Mouse (Mus musculus) CH12F3 (cell line): ENCODE data around the gene Fam49a.

Experiments used
- in situ Hi-C: fragments of 300-500 bp; cut with MboI; formaldehyde crosslinking; loops from 2 replicates; pipeline ENCODE4 v1.14.3; 2020; ENCODE audit warnings: low sequenced_read_pairs

The Fam49a gene

DNA sequence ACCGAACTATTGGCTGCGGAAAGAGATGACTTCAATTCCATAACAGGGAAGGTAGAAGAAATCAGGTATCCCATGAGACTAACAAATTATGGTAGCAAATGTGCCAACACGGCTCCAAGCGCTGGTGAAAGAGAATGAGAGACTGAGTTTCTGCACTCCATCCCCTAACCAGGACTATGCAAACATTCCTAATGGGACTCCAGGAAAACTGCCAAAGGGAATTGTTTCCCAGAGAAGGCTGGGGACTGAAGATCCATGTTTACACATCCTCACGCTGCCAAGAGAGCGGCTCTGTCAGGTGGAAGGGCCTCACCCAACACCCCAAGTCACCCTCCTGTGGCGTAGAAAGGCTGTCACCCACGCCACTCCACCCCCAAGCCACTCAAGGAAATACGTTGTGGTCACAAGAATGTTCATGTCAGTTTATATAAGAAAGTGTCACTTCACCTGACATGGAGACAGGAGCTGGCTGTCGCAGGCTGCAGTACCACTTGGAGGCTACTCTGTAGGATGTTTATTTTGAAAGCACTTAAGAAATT lies 92.2 kb downstream of the Fam49a start:
- in situ Hi-C loops, result no loop called here

DNA sequence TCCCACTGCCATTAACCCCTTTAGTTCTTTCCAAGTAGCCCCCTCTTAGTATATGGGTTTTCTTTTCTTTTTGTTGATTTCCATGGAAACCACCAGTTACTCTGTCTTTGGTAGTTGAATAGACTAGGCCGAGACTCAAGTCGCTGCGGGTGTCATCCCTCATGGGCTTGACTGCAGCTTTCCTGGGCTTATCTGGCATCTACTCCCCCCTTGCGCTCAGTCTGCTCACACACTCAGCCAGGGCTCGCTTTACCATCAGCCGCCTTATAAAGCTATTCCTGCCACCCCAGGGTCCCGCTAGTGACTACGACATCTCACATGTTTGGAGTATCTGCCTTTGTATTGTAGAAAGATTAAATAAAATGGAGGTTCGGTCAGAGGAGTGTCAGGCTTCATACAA lies 94.1 kb downstream of the Fam49a start:
- in situ Hi-C loops, result no loop called here

DNA sequence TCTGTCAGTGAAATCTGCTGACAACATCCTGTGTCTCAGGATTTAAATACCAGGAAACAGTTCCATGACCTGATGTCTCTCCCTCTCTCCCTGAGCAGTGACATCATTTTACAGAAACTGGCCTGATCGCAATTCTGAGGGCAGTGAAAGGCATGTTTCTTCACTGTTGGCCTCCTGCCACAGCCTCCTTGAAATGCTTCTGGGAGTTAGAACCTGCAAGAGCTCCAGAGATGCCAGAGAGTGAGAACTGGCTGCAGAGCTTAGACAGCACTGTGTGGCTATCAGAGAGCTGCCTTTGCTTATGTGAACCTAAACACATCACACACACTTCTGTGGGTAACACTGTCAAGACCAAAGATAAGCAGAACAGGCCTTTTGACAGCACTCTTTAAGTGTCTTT lies 94.5 kb downstream of the Fam49a start:
- in situ Hi-C loops, result no loop called here

DNA sequence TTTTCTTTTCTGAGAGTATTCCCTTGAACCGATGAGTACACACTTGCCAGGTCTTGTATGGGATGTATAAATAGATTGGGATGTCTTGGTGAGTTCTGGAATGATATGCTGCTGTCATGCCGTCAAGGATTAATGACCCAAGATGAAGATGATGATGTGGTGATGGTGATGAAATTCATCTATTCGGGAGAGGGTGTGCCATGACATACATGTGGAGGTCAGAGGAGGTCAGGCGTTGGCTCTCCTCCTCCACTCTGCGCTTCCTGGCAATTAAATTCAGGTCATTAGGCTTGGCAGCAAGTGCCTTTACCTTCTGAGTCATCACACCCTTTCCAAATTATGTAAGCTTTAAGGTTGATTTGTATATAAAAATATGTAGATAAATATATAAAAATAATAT lies 95.0 kb downstream of the Fam49a start:
- in situ Hi-C loops, result no loop called here

- in situ Hi-C loops, result no loop called here
These were observed 98.0 kb downstream of the Fam49a start for GRCm38 (mm10) chr12:12359923-12360322.

- in situ Hi-C loops, result no loop called here
These were observed 100.4 kb downstream of the Fam49a start for GRCm38 (mm10) chr12:12362371-12362770.

GRCm38 (mm10) chr12:12364201-12364600 lies 102.3 kb downstream of the Fam49a start:
- in situ Hi-C loops, result no loop called here

DNA sequence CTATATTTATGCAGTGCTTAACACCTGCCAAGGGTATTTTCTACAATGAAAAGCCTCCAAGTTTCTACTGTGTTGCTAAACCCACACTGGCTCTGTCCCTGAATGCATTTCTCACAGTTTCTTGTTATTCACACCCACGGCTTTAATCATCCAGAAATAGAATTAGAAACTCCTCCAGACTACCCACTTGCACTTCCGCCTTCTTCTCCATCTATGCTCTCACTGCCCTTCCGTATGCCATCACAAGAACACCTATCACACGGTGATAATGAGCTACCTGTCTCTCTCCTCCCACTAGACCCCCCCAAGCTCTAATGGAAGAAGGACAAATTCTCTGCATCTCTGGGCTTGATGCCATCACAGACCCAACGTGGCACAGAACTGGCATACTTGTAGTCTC lies 105.5 kb downstream of the Fam49a start:
- in situ Hi-C loops, result no loop called here

DNA sequence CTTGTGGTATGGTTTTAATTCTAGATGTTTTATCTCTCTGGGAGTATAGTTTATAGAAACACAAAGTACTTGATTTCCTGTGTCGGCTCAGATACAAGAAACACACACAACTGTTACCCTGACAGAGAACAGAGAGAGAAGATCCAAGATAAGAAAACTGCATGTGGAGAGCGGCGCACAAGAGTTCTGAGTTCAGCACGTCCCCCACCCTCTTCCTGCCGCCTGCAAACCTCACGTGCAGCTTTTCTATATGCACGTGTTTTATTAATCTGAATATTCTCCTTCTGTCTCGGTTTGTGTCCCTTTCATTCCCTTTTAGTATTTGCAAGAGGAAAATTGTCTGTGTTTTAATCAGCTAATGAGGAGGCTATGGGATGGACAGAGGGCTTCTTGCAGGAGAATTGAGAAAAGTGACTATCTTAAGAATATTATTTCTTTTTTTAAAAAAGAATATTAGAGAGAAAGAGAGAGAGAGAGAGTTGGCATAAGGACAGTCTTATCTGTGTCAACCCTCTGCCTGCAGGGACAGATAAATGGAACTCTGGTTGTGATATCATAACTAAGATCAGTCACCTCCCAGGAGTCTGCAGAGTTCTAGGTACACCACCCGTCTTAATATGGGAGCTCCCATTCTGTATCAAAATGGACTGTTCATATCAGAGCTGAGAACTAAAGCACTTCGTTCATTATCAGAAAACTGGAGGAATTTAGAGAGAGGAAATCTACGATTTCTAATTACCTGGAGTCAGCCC lies 111.3 kb downstream of the Fam49a start:
- in situ Hi-C loops, result no loop called here

GRCm38 (mm10) chr12:12379056-12379455 lies 117.1 kb downstream of the Fam49a start:
- in situ Hi-C loops, result no loop called here

- in situ Hi-C loops, result no loop called here
These were observed 127.3 kb downstream of the Fam49a start for GRCm38 (mm10) chr12:12389271-12389670.

DNA sequence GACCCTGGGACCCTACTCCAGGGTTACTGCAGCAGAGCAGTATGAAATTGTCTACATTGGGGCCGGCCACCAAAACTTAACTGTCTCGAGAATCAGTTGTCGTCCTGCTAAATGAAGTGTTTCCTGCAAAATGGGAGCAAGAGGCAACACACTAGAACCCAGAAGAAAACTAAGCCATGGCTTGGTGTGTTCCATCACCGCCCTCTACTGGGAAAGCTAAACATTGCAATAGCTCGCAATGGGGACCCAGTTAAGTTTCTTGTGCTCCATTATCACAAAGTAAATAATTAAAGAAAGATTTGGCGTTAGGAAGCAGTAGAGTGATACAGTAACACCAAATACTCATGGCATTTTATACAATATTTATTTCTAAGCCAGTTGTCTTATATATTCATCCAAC lies 134.3 kb downstream of the Fam49a start:
- in situ Hi-C loops, result loop anchor here (10.0 kb wide), 1 partner anchor 221 kb away; no protein-coding TSS in a partner anchor

GRCm38 (mm10) chr12:12401051-12401465 lies 139.1 kb downstream of the Fam49a start:
- in situ Hi-C loops, result no loop called here

GRCm38 (mm10) chr12:12401504-12401903 lies 139.6 kb downstream of the Fam49a start:
- in situ Hi-C loops, result no loop called here

DNA sequence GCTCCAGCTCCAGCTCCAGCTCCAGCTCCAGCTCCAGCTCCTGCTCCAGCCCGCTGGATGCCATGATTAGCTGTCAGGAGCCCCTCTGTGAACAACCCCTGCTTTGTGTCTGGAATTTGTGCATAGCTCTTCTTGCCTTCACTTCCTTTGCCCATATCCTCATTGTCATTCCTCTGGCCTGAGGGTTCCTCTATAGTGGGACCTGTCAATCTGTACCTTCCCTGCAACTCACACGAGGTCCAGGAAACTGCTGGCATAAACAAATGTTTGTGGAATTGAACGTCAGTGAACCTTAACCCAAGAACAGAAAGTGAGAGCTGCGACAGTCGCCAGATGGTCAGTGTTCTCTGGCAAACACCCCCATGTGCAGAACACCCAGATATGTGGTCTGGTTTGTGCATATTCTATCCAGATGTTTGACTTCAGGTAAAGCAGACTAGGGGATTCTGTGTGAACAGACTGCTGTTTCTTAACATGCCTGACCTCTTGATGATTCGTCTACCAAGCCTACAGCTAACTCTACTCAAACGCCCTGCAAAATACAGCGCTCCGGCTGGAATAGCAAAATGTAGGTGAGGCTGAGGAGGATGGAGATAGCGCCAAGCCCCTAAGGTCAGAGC lies 143.7 kb downstream of the Fam49a start:
- in situ Hi-C loops, result no loop called here

DNA sequence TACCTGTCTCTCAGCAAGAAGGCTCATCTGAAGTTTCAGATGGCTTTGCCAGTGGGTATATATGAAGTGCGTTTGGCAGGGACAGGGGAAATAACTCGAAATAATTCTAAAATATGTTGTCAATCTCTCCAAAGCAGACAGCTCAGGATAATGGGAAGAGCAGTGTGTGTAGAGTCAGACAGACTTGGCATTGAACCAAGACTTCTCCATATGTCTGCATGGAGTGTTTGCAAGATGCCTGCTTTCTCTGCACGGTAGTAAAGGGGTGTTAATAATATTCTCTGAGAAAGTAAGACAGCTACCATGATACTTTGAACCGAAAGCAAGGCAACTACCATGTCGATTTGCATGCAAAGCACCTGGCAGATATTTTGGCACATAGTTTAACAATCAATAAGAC lies 147.1 kb downstream of the Fam49a start:
- in situ Hi-C loops, result no loop called here

DNA sequence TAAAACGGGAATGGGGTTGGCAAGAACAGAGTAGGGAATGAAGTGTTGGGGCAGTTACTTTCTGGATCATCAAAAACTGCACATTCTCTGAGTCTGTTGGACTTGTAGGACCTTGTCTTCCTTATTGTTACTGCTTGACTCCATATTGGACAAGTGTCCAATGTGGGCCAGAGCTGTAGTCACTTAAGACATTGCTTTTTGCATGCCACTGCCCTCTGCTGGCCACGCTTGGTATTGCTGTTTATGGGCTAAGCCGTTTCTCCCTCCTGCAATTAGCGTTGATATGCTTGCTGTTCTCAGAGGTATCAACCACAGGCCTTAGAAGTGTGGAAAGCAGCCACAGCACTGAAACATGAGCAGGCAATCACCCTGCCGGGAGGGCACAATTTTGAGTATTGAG lies 150.7 kb downstream of the Fam49a start:
- in situ Hi-C loops, result no loop called here

GRCm38 (mm10) chr12:12420423-12420822 lies 158.5 kb downstream of the Fam49a start:
- in situ Hi-C loops, result loop anchor here (10.0 kb wide), 1 partner anchor 794 kb away; no protein-coding TSS in a partner anchor

DNA sequence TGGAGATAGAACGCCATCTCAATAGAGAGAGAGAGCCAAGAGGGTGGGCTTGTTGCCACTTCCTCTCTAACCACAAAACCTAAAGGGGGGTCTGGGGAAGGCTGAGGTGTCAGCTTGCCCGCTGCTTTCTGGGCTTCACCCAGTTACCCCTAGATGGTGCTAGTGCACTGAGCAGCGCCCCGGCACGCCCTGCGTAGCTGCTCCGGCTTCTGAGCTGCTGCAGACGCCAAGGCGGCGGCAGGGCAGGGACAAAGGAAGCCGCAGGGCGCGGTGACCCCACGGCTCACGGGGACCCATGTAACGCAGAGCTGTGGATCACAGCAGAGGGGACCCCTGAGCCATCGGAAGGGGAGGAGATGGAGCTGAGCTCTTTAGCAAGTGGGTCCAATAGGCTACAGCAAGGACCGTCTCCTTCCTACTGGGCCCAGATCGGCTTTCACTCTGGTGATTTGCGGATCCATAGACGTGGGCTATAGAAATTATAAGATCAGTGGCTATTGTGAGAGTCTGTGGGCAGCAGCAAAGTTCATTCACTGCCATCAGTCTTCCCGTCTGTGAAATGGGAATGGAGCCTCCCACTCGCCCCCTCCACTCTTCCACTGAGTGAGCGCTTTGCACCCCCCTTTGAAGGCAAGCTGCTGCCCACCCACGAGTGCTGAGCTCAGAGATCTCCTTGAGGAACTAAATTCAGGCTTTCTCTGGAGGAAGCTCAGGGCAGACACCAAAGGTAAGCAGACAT lies 159.1 kb downstream of the Fam49a start:
- in situ Hi-C loops, result loop anchor here (10.0 kb wide), 1 partner anchor 794 kb away; no protein-coding TSS in a partner anchor

GRCm38 (mm10) chr12:12421580-12421878 lies 159.6 kb downstream of the Fam49a start:
- in situ Hi-C loops, result loop anchor here (10.0 kb wide), 1 partner anchor 793 kb away; no protein-coding TSS in a partner anchor

DNA sequence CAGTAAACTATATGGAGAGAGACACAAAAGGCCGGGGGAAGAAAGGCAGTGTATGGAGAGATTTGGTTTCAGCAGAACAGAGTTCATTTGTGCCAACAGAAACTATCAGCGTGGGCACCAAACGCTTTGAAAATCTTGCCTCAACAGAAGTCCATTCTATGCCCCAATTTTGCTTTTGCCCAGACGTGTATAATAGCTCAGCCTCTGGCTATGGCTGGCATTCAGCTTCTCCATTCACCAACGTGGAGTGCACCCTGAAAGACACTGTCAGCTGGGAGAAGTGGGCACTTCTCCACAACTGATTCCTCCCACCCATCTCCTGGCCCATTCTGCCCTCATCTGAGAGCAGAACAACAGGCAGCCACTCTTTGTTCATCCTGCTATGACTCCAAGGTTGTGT lies 163.2 kb downstream of the Fam49a start:
- in situ Hi-C loops, result loop anchor here (10.0 kb wide), 1 partner anchor 790 kb away; no protein-coding TSS in a partner anchor
